Mouse (Mus musculus) cerebellum, postnatal 36 days (tissue): ENCODE data around the gene Ifitm5.
"Not testable (repeated sequence)": the region's sequence is repeated elsewhere in the genome, so short reads cannot be mapped to it uniquely, and the experiment has no call there.

Experiments
- DNase-seq, 2 experiments: peaks; one replicate each; pipeline ENCODE4 v3.0.0; 2021 to 2022; ENCODE audit warnings: mixed read lengths in 2 of 2

Ifitm5 gene

DNA sequence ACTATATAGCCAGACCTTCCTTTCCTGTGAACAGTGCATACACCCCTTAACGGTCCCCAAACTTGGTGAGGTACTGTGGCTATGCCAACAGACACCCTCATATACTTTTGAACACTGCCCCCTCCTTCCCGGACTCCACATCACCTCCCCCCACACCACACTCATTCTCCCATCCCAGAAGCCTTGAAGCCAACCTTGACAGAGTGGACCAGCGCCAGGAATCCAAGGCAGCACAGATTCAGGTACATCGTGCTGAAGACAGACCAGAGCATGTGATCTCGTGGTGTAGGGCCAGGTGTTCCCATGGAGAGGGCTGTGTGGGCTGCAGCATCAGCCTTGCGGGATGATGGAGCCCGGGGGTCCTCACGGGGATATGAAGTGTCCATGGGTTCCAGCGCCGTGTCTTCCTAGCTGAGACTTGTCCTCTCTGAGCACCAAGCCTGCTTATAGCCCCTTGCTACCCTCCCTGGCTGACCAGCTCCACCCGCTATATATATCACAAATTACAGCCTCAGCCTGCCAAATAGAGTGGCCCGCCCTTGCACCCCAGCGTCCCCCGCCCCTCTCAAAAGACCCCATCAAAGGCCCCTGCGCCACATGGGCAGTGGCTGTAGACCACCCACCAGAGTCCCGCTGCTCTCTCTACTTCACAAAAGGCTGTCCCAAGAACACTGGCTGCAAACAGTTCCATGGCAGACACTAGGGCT is at the start of gene Ifitm5:
Ifitm5 (minus strand) TSS at position 468 of the 707 bp plus-strand sequence.
- DNase-seq = no peak

DNA sequence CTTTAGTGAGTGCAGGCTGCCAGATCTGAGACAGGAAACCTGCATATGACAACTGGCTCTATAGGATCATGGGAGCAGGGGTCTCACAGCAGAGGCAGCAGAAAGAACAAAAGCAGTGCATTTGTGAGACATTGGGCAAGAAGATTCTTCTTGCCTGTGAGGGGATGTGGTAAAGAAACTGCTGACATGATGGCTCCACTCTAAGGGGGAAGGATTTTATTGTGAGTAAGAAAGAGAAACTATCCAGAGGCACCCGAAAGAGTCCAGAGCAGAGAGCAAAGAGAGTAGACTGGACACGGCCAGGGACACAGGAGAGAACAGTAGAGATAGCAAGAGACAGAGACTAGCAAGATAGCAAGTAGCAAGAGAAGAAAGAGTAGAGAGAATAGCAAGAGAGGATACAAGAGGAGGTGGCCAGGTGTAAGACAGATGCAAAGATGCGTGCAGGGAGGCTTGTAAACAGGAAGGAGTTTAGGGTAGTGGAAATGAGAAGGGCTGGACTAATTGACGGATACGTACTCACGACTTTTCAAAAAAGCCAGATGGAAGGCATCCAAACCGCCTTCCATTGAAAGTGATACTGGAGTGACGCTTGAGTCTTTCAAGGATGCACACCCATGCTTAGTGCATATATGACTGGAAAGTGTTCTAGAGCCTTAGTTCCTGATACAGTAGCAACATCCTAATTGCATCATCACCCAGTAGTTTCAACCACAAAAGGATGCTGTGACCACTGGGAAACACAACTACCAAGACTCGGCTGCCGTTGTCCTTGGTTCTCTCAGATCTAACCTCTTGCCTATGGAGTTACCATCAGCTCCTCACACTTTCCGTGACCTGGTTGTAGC is 49.0 kb upstream of the Ifitm5 start:
- no peak for DNase-seq

GRCm38 (mm10) chr7:140997817-140998216 is 47.7 kb upstream of the Ifitm5 start:
- no peak for DNase-seq

DNA sequence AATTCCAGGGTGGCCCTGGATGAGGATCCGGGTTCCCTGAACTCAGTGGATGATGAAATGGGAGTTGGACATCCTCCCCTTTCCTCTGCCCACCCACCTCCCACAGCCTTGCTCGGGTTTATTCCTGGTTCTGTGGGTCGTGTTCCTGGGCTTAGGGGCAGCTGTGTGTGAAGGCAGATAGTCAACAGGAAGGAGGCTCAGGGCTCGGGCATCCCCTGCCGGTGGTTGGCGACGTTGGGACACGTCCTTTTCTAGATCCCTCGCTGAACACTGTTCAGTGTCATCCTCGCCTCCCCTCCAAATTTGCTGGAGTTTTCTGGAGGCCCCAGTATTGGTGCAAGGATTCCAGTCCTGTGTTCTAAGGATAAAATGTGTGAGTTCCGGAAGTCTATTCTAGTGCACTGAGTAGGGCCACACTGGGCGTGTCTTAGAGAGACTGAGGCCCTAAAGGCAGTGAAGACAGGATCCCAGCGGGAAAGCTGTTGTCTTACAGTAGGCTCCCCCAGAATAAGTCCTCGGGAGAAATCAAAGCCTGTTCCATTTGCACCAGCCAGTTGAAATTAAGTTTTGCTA is 41.1 kb upstream of the Ifitm5 start:
- DNase-seq = no peak

DNA sequence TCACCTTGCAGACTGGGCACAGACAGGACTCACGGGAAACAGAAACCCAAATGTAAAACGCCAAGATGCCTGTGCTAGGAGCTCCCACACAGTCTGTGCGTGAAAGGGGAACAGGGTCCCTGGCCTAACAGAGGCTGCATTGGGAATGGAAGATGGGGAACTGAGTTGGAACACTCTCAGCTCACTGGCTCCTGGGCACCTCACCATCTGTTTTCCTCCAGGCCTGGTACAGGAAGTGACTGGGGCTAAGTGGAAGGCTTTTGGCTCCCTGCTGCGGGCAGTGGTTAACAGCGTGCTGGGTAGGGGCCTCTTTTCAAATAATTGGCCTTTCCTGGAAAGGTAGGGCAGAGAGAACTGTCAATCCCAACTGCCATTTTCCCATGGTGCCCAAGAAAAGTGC is 40.5 kb upstream of the Ifitm5 start:
- DNase-seq = no peak

- DNase-seq = no peak
These were observed 40.1 kb upstream of the Ifitm5 start for GRCm38 (mm10) chr7:140990185-140990584.

DNA sequence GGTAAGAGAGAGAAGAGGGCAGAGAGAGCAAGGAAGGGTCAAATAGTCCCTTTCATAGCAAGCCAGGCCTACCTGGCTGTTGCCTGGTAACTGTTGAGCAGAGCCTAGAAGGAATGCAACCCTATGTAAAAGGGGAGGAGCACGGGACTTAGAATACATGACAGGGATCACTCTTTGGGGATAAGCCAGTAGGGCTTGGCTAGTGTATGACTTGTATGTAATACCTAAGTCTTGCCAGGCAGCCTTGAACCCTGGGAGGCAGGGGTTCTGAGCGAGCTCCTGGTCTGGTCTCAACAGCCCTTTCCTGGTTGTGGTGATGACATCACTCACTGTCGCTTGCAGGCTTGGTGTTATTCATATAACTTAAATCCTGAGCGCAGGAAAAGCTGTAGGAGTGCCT is 38.9 kb upstream of the Ifitm5 start:
- no peak for DNase-seq

DNA sequence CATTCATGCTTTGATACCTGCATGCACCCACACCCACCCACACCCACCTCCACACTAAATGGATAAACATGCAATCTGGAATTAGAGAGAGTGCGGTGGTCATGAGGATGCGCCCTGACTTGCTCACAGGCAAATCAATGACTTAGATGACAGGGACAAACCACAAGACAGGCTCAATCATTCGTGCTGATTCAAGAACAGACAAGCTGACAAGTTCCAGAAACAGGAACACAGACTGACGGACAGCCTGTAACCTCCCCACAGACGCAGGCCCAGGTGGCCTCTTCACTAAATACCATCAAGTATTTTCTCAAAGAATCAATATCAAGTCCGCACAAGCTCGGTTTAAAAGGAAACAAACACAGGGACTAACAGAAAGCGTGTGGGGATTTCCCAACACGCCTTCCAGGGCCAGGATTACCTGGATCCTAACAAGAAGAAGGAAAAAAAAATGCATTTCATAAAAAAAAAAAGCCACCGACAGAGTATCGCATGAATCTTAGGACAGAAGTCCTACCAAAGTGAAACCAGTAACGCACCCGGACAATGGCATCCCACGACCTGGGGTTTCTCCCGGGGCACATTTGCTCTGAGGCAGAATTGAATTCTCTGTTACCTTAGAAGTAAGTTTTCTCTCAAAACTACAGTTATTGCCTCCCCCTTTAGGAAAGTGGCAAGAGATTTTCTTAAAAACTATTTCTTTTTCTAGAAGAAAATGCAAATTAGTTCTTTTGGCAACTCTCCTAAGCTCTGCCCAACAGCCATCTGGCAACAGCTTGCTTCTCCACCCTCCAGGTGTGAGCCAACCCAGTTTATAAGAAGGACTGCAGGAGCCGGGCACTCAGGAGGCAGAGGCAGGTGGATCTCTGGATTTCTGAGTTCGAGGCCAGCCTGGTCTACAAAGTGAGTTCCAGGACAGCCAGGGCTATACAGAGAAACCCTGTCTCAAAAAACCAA is 37.4 kb upstream of the Ifitm5 start:
- DNase-seq = no peak

DNA sequence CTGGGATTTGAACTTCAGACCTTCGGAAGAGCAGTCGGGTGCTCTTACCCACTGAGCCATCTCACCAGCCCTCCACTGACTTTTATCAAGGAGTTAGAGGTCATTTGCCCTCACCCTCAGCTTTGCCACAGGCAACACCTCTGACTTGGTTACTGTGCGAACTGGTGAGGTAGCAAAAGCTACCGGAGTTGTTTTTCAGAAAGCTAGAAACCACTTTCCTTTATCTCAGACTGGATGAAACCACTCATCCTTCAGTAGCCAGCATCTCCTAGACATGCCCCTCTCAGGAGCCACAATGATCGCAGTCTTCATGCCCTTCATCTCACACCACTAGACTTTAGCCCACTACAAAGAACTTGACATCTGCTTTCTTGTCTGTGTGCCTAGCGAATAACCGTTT is 32.9 kb upstream of the Ifitm5 start:
- DNase-seq = no peak

DNA sequence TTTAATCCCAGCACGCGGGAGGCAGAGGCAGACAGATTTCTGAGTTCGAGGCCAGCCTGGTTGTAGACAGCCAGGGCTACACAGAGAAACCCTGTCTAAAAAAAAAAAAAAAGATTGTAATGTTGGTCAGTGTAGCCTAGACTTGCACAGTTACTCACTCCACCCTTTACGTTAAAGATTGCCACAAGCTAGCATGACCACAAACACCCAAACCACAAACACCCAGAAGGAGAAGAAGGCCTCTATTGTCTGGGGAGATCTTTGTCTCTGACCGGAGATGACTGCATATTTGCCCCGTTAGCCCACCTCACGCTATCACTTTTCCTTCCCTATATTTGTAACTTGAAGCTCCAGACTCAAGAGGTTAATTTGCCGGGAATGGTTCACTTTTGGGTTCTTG is 31.6 kb upstream of the Ifitm5 start:
- no peak for DNase-seq

- DNase-seq = not testable (repeated sequence)
These were observed 26.6 kb upstream of the Ifitm5 start for GRCm38 (mm10) chr7:140976720-140977119.

GRCm38 (mm10) chr7:140975465-140975864 is 25.4 kb upstream of the Ifitm5 start:
- no peak for DNase-seq

- no peak for DNase-seq
These were observed 24.8 kb upstream of the Ifitm5 start for GRCm38 (mm10) chr7:140974940-140975339.

DNA sequence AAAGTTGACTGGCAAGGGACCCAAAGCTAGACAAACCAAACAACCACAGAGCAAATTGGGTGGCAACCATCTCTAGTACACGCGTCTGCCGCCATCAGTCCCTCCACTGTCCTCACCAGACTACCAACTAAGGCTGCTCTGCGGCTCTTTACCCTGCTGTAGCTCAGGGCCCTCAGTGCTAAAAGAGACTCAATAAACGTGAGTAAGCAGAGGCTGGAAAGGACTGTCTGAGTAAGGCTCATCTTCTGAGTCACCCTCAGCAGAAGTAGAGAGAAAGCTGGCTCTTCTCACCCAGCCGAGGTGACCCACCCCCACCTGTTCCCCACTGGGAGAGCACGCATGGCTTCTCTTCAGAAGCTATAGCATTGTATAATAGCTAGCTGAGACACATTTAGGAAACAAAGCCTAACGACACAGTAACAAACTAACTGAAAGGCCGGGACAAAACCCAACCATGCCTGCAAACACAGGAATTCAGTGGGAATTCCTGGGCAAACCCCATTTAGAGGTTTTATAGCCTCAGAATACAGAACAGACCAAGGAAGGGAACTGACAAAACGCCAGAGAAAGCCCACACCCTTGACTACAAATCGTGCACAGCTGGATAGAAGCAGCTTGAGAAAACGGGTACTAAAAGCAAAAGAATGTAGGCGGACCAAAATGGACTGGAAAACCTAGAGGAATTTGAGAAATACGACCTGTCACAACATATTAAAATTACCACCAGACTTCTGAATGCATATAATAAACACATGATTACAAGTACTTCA is 23.5 kb upstream of the Ifitm5 start:
- no peak for DNase-seq

GRCm38 (mm10) chr7:140971479-140972171 is 21.5 kb upstream of the Ifitm5 start:
- DNase-seq = no peak

DNA sequence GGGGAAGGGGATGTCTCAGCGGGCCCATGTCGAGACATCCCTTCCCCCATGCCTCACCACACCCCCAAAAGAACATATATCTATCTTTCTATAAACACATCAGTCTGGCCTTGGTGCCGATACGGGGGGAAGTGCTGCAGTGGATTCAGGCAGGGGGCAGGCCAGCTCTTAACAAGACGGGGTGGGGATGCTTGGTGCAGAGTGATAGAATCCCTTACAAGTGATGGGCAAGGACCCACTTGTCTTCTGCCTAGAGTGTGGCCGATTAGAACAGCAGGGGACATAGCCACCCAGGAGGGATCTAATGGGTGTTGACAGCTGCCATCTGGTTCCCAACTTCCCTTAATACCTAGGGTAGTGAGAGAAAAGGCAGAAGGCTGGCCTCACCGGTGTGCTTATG is 20.8 kb upstream of the Ifitm5 start:
- DNase-seq = no peak

GRCm38 (mm10) chr7:140968710-140969109 is 18.6 kb upstream of the Ifitm5 start:
- not testable (repeated sequence) for DNase-seq

DNA sequence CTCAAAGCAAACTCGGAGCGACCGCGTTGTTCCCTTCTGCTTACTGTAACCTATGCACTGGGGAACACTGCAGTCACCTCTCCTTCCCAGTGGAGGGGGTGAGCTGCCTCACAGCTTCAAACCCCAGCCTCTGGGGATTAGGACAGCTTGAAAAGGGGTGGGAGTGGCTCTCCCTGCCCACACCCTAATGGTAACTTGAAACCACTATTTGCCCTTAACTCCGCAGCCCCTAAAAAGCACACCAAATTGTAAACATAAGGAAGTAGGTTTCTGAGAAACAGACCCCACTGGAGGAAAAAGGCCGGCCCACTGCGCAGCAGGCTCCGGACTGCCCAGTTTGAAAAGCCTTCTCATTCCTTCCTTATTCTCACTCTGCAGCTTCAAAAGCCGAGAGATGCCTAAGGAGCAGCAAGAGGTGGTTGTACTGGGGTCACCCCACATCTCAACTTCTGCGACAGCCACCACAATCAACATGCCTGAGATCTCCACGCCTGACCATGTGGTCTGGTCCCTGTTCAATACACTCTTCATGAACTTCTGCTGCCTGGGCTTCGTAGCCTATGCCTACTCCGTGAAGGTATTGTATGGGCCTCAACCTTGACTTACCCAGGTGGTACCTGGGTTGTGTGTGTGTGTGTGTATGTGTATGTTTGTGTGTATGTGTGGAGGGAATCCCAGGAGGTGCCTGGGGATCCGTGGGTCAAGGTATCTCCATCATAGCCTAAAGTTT is 17.9 kb upstream of the Ifitm5 start:
- DNase-seq = no peak

DNA sequence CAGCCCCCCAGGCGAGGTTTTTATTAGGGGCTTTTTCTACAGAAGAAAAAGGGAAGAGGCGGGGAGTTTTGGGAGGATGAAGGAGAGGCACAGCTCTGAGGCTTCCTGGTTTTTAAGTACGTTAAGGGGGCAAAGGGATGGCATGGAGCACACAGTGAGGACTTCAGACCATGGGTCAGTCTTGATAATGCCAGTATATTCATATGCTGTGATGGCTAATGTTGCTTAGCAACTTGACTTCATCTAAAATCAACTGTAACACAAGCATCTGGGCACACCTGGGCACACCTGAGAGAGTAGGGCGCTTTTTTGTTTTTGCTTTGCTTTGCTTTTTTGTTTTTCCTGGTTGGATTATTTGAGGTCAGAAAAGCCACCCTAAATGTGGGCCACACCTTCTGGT is 16.8 kb upstream of the Ifitm5 start, which contains the start of gene Ifitm1:
Ifitm1 (plus strand) TSS at position 301 of the 400 bp plus-strand sequence.
- DNase-seq = no peak

GRCm38 (mm10) chr7:140962733-140963132 is 12.6 kb upstream of the Ifitm5 start:
- no peak for DNase-seq
